Mouse (Mus musculus) spleen, adult 2 months (tissue): ENCODE results near the gene Lrp5. TPM values are rescaled to one million over a fixed set of nuclear protein-coding genes. Genes with fewer than 3 reads are reported as not detected.
"Not testable (repeated sequence)": the region's sequence is repeated elsewhere in the genome, so short reads cannot be mapped to it uniquely, and the experiment has no call there.

Experiments used
- DNase-seq, 2 experiments: peaks; one replicate each; pipeline versions ENCODE4 v3.0.0 to v3.0.0-alpha.2; 2012 to 2021; ENCODE audit warnings: low spot score in 2 of 2, low read depth in 1 of 2
- H3K27ac ChIP-seq: fragments of 200-500 bp; 2 replicates; pipeline ENCODE4 v1.5.1; 2012; ENCODE audit warnings: low read length, inconsistent platforms; ENCODE audit not compliant: insufficient read depth
- H3K27me3 ChIP-seq: fragments of 200-500 bp; 2 replicates; pipeline ENCODE4 v1.6.1; 2012; ENCODE audit warnings: mild to moderate bottlenecking, moderate library complexity, low read length, inconsistent platforms; ENCODE audit not compliant: control insufficient read depth, insufficient read depth
- H3K36me3 ChIP-seq: fragments of 200-500 bp; 2 replicates; pipeline ENCODE4 v1.6.1; 2012; ENCODE audit warnings: mild to moderate bottlenecking, low read length, inconsistent platforms; ENCODE audit not compliant: control insufficient read depth, insufficient read depth
- H3K4me1 ChIP-seq: fragments of 200-500 bp; 2 replicates; pipeline ENCODE4 v1.6.1; 2011; ENCODE audit warnings: inconsistent platforms; ENCODE audit not compliant: control insufficient read depth, insufficient read depth, insufficient read length
- H3K4me3 ChIP-seq: fragments of 200-500 bp; 2 replicates; pipeline ENCODE4 v1.5.1; 2011; ENCODE audit warnings: mild to moderate bottlenecking, inconsistent platforms; ENCODE audit not compliant: insufficient read depth, insufficient read length; ENCODE audit errors: extremely low read depth
- CTCF ChIP-seq: fragments of 200-500 bp; IDR thresholded peaks from 2 replicates; pipeline ENCODE4 v1.5.1; 2011; ENCODE audit warnings: mild to moderate bottlenecking, inconsistent platforms; ENCODE audit not compliant: insufficient read depth, insufficient read length, insufficient replicate concordance; ENCODE audit errors: extremely low read depth
- POLR2A ChIP-seq: fragments of 200-500 bp; IDR thresholded peaks from 2 replicates; pipeline ENCODE4 v1.6.1; 2011; ENCODE audit warnings: low read depth, low read length, inconsistent platforms
- WGBS: fragments of 180-500 bp; shearing (Covaris S2); methylation state at CpG from one replicate; pipeline ENCODE4 v1.1.7; 2018; 5-methylcytosine and 5-hydroxymethylcytosine counted together
- polyA plus RNA-seq: library from polyadenylated mRNA; depleted of rRNA; stranded (reverse); fragments of >200 nt; gene quantifications from 2 replicates; pipeline ENCODE4 v1.2.3, GENCODE M21; 2012

Gene Lrp5
- polyA plus RNA-seq, 1 experiment, result 22.6 TPM

DNA sequence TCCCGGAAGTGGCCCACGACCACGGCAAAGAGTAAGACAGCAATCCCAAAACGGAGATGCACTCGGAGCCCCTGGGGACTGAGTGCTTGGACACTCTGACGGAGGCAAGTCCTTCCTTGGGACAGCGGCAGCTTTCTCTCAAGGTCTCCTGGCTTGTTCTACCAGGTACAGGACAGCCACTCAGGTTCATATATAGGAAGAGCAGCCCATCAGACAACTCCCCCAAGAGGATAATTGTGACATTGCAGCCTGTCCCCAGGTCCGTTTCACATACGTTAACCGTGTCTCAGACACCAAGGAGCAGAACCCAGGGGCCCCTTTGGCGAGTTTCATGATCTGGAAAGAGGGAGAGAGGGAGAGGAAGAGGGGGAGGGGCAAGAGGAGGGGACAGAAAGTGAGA is 18.4 kb downstream of the Lrp5 start:
- peak in 1 of 2 experiments; percentile 28 for DNase-seq
- H3K4me3 ChIP-seq, result peak overlapping the region; percentile 47; the same call in 1 of the 2 replicates
- no peak overlapping the region for H3K27ac ChIP-seq
- no peaks in the 10 kb centered on the region for H3K36me3 ChIP-seq
- peaks cover 25% of the 10 kb centered on the region for H3K4me1 ChIP-seq
- no peaks in the 10 kb centered on the region for H3K27me3 ChIP-seq
- no peak for TF ChIP-seq CTCF
- no peak for TF ChIP-seq POLR2A
- 25% methylated on average over 11 of the region's 11 CpGs for WGBS

DNA sequence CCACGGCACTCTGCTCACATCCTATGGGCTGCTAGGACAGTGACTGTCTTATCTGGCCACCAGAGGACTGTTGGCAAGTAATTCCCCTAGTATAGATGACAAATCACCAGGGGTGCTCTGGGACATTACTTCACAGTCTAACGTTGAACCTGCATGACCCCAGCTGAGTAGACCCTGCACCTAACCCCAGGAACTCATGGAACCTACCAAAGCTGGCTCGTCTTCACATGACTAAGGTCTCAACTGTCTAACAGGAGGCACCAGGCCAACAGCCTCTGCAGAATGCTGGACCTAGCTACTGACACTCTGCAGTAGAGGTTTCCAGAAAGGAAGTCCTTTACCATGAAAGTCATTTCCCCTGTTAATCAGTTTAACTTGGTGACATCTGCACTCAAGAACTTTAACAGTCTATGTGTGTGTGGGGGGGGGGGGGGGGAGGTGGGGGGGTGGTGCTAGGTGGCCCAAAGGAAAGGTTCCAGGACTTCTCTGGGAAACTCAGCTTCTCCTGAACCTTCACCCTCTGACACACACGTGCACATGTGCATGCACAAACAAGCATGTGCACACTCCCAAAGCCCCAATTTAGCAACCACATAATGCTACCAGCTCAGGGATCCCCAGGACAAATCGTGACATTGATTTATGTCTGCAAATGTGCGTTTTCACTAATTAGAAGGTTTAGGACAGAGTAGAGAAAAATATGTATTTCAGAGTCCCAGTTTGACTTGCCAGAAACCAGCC is 19.0 kb downstream of the Lrp5 start:
- 18% methylated on average over 6 of the region's 6 CpGs for WGBS
- no peak for DNase-seq
- H3K27me3 ChIP-seq, result no peaks in the 10 kb centered on the region
- no peak for TF ChIP-seq POLR2A
- TF ChIP-seq CTCF, result no peak
- no peak overlapping the region for H3K27ac ChIP-seq
- no peaks in the 10 kb centered on the region for H3K36me3 ChIP-seq
- peaks cover 25% of the 10 kb centered on the region for H3K4me1 ChIP-seq
- no peak overlapping the region for H3K4me3 ChIP-seq

GRCm38 (mm10) chr19:3666632-3667031 is 19.7 kb downstream of the Lrp5 start:
- no peak overlapping the region for H3K4me3 ChIP-seq
- DNase-seq, result no peak
- peaks cover 25% of the 10 kb centered on the region for H3K4me1 ChIP-seq
- no peaks in the 10 kb centered on the region for H3K27me3 ChIP-seq
- H3K27ac ChIP-seq, result no peak overlapping the region
- no peak for TF ChIP-seq CTCF
- no peak for TF ChIP-seq POLR2A
- 68% methylated on average over 2 of the region's 2 CpGs for whole genome bisulfite sequencing
- no peaks in the 10 kb centered on the region for H3K36me3 ChIP-seq

DNA sequence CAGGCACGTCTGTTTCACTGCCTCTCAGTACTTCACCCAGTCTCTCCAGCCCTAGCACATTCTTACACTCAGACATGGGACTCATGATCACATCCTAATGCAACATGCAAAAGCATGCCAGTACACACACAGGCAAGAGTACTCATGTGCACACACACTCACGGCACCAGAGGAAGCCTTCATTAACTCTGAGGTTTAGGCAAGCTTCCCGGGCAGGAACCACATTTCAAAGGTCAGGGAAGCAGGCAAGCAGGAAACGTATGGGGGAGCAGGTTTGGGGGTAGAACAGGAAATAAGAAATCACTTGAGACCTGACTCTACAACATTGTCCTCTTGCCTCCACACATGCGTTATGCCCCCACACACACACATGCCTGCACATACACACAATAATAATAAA is 20.9 kb downstream of the Lrp5 start:
- Histone ChIP-seq H3K4me3 (no peak overlapping the region), H3K36me3 (no peaks in the 10 kb centered on the region), H3K27me3 (no peaks in the 10 kb centered on the region), H3K27ac (no peak overlapping the region), H3K4me1 (peaks cover 25% of the 10 kb centered on the region)
- TF ChIP-seq CTCF, result no peak
- no peak for TF ChIP-seq POLR2A
- no peak for DNase-seq
- 10% methylated on average over 5 of the region's 5 CpGs for WGBS

GRCm38 (mm10) chr19:3657947-3658346 is 28.4 kb downstream of the Lrp5 start:
- WGBS, result 92% methylated on average over 4 of the region's 4 CpGs
- Histone ChIP-seq H3K36me3 (no peaks in the 10 kb centered on the region), H3K27me3 (no peaks in the 10 kb centered on the region), H3K27ac (no peak overlapping the region), H3K4me3 (no peak overlapping the region), H3K4me1 (peaks cover 3% of the 10 kb centered on the region; the same call in 1 of the 2 replicates)
- no peak for TF ChIP-seq POLR2A
- TF ChIP-seq CTCF, result no peak
- no peak for DNase-seq

DNA sequence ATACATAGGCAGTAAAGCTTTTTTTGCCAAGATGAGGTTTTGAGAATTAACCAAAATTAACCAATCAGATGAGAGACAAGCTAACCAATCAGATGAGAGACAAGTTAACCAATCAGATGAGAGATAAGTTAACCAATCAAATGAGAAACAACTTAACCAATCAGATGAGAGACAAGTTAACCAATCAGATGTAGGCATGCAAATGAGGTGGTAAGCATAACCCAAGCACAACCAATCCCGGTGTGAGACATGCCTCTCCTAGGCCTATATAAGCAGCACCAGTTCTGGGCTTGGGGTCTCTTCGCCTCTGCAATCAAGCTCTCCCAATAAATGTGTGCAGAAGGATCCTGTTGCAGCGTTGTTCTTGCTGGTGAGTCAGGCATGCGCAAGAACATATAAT is 29.3 kb downstream of the Lrp5 start:
- DNase-seq, H3K4me1 ChIP-seq, H3K27me3 ChIP-seq, H3K27ac ChIP-seq, H3K36me3 ChIP-seq, H3K4me3 ChIP-seq: not testable (repeated sequence)
- WGBS, result 95% methylated on average over 4 of the region's 4 CpGs

DNA sequence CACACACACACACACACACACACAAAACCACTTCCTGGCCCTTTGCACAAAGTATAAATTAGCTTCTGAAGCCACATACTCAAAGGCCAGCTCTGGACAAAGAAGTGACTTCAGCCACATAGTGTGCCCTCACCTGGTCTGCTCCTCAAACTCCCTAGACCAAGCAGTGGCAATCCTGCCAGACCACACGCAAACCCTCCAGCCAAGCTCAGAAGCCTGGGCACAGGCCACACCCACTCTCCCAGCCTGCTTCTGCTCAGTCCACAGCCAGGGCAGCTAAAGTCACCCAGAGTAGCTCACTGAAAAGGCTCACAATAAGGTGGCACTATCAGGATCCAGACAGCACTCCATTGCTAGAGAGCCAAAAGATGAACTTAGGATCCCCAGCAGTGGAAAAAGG is 30.2 kb downstream of the Lrp5 start:
- WGBS, result 56% methylated on average over 1 of the region's 1 CpGs
- no peaks in the 10 kb centered on the region for H3K36me3 ChIP-seq
- peaks cover 3% of the 10 kb centered on the region; the same call in 1 of the 2 replicates for H3K4me1 ChIP-seq
- no peak overlapping the region for H3K4me3 ChIP-seq
- no peaks in the 10 kb centered on the region for H3K27me3 ChIP-seq
- no peak overlapping the region for H3K27ac ChIP-seq
- DNase-seq, result no peak
- TF ChIP-seq POLR2A, result no peak
- TF ChIP-seq CTCF, result no peak
